Mouse (Mus musculus): ENCODE measurements around the gene Mrpl34. TPM values are rescaled to one million over a fixed set of nuclear protein-coding genes. Genes with fewer than 3 reads are reported as not detected.

Gene Mrpl34
- total RNA-seq, 2 experiments from 2014 or later = 91.9 to 111 TPM

- DNase-seq = peak; percentile 98
Measured at GRCm38 (mm10) chr8:71468916-71469315, 4.2 kb downstream of the Mrpl34 start, which contains the start of gene Dda1. Gene Dda1 (plus strand): TSS chr8:71469199.

- DNase-seq = peak; percentile 37 to 59
Measured at GRCm38 (mm10) chr8:71469411-71469810, 4.7 kb downstream of the Mrpl34 start.

- DNase-seq = no peak
Measured at GRCm38 (mm10) chr8:71470146-71470912, 5.6 kb downstream of the Mrpl34 start.

- no peak for DNase-seq
Measured at GRCm38 (mm10) chr8:71470913-71471255, 6.1 kb downstream of the Mrpl34 start.

GRCm38 (mm10) chr8:71471861-71472260 is 7.1 kb downstream of the Mrpl34 start:
- no peak for DNase-seq

- no peak for DNase-seq
Measured at GRCm38 (mm10) chr8:71472601-71473386, 8.0 kb downstream of the Mrpl34 start.

GRCm38 (mm10) chr8:71474344-71474743 is 9.6 kb downstream of the Mrpl34 start:
- DNase-seq = no peak

- DNase-seq = no peak
Measured at GRCm38 (mm10) chr8:71474785-71475701, 10.3 kb downstream of the Mrpl34 start.

GRCm38 (mm10) chr8:71475702-71476075 is 10.9 kb downstream of the Mrpl34 start:
- DNase-seq = no peak

- DNase-seq = peak; percentile 90 to 94
Measured at GRCm38 (mm10) chr8:71476099-71476940, 11.6 kb downstream of the Mrpl34 start.

- DNase-seq = no peak
Measured at GRCm38 (mm10) chr8:71477196-71477845, 12.6 kb downstream of the Mrpl34 start.

GRCm38 (mm10) chr8:71478943-71479342 is 14.2 kb downstream of the Mrpl34 start:
- no peak for DNase-seq

GRCm38 (mm10) chr8:71483932-71484331 is 19.2 kb downstream of the Mrpl34 start:
- peak; percentile 50 to 64 for DNase-seq

- DNase-seq = no peak
Measured at GRCm38 (mm10) chr8:71484736-71485135, 20.0 kb downstream of the Mrpl34 start.

GRCm38 (mm10) chr8:71485142-71486135 is 20.7 kb downstream of the Mrpl34 start, which contains the start of gene Ano8:
Gene Ano8 (minus strand): TSS chr8:71485963.
- DNase-seq = peak; percentile 89 to 93

- no peak for DNase-seq
Measured at GRCm38 (mm10) chr8:71486136-71486529, 21.4 kb downstream of the Mrpl34 start.

GRCm38 (mm10) chr8:71487691-71488445 is 23.1 kb downstream of the Mrpl34 start, which contains the start of gene Gtpbp3:
Gene Gtpbp3 (plus strand): TSS chr8:71488103.
- DNase-seq = peak; percentile 88 to 91

GRCm38 (mm10) chr8:71488454-71488853 is 23.7 kb downstream of the Mrpl34 start:
- peak; percentile 86 to 87 for DNase-seq
